Mouse (Mus musculus) spleen, postnatal 36 days (tissue): Measurements from ENCODE around the gene Acox3.

ENCODE experiments used
- DNase-seq, 2 experiments: peaks; one replicate each; pipeline ENCODE4 v3.0.0; 2022; ENCODE audit warnings: low spot score in 2 of 2, mixed read lengths in 1 of 2

The Acox3 gene

DNA sequence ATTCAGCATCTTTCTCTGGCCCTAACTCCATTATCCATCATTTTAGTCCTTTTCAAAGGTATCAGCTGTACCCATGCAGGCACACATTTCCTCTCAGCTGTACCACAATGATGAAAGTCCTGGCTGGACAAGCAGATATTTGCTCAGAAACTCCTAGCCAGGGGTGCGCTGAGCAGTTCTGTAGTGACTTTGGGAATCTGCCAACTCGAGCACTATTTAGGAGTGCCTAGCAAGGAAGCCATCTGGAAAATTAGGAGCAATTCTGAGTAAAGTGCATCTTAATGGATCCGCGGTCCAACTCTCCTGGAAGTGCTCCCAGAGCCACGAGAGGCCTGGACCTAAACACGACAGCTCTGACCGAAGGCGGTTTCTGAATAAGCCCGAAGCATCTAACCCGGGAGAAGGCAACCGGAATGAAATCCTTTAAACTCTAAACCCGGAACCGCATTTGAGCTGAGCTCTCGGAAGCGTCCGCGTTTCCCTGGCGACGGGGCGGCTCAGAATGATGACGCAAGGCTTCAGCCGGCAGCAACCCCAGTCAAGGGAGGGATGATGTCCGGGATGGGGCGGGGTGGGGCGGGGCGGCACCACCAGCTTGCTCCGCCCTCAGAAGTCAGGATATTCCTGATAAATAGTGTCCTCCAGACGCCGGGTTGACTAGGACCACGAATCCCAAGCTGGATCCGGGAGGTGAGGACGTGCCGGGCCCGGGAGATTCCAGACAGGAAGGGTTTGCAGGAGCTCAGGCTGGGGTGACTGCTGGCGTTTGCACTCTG lies at the start of gene Acox3:
Gene Acox3 (plus strand): TSS at position 596 of the 776 bp plus-strand sequence.
- peak; percentile 92 to 93 for DNase-seq

DNA sequence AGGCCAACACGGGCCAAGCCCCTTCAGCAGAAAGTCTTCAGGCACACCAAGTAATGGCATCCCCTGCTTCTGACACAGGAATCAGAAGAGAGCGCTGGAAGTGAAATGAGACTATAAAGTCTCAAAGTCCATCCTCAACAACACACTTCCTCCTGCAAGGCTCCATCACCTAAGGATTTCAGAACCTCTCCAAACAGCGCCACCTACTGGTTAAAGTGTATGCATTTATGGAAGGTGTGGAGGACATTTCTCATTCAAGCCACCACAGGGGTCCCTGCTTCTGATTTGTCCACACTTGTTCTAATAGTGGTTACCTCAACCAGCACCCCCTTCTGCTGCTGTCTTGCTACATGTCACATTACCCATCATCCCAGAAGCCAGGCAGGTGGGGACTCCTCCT lies 46.6 kb upstream of the Acox3 start:
- no peak for DNase-seq

DNA sequence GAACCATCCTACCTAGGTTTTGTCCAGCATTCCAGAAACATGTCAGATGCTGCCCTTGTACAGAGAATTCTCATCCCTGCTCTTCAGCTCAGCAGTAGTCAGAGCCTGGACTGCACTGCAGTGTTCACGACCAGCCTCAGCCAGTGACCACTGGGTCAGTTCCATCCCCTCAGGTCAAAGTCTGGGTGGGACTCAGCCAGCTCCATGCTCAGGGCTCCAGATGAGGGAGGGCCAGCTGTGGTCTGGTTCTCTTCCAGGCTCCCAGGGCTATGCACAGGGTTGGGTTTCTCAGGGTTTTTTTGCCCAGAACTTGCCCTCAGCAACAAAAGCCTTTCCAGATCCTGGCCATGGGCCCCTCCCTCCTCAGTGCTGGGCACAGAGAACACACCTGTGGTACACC lies 45.4 kb upstream of the Acox3 start:
- no peak for DNase-seq

DNA sequence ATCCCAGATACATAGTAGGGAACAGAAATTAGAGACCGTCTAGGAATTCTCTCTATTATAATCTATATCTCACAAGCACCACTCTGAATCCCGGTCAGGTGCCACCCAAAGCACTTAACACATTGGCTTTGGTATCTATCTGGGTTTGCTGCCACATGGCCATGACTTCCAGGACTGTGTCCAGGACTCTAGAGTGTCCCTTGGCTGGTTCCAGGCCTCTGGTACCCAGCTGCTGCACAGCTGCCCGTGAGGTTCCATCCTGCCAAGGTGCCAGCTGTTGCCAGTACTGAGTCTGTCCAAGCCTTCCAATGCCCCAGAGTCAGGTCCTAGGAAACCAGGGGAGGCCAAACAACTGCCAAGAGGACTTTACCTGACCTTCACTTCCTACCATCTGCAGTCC lies 44.8 kb upstream of the Acox3 start:
- no peak for DNase-seq

DNA sequence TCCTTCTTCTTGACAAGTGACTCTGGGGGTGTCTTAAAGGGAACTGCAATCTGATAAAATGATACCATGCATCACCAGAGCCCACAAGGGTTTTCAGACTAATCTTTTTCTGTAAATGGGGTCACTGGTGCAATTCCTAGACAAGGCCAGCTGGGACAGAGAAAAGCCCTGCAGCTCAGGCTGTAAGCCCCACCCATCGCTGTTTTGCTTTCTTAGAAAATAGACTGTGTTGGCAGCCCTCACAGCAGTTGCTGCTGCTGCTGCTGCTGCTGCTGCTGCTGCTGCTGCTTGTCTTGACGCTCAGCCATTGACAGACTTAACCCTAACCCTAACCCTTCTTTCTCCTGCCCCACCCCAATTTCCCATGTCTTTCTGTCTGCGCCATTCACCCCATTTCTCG lies 43.3 kb upstream of the Acox3 start:
- no peak for DNase-seq

DNA sequence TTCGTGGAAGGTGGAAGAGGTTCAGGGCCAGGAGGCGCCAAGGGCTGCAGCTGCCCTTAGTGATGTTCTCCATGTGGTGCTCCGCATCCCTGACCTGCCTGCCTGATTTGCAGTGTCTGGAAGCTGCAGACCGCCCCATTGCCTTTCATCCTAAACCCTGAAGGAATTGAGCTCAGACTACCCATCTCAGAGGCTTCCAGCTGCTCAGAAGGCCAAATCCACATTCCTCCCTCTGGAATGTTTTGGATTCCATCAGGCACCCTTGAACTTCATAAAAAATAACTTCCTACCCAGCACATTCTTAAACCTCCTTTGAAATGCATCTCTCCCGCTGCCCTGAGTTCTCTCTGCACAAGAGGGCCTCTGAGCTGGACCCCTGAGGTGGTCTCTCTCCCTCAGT lies 42.3 kb upstream of the Acox3 start:
- no peak for DNase-seq

DNA sequence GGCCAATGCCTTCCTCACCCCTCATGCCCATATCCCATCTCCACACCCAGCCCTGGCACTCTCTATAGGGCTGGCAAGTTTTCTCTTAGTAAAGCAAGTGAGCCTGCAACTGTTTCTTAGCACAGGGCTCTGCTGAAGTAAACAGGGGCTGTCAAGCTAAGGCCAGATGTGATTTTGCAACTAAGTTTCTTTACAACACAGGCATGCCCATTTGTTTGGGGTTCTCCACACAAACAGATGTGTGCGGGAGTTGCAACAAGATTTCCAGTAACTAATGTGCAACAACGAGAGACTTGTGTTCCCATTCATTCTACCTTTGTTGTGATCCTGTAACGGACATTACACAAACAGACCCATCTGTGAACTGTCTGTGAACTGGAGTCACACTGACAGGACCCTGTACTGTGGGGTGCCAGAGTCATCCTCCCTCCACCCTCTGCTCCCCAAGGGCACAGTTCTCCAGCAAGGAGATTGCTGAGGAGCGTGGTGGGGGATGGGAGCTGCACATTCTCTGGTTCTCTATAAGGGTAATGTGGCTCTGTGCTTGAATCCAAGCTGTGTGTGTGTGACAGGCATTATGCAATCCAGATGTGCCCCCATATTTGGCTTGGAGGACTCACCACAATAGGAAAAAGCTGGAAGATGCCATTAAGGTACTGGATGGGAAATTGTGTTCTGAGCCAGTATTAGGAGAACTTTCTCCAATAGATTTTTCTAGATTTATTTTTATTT lies 41.6 kb upstream of the Acox3 start:
- no peak for DNase-seq

DNA sequence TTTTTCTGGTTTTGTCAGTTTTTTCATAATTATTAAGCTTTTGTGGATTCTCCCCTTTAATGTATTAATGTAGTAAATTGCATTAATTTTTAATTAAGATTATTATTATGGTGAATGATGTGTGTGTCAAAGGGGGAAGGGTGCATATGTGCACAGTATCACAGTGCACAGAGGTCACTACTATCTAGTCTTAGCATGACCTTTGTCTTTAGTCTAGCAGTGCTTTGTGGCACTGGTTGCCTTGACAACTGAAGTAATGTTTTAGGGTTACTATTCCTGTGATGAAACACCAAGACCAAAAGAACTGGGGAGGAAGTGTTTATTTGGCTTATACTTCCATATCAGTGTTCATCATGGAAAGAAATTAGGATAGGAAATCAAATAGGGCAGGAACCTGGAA lies 36.7 kb upstream of the Acox3 start:
- no peak for DNase-seq

DNA sequence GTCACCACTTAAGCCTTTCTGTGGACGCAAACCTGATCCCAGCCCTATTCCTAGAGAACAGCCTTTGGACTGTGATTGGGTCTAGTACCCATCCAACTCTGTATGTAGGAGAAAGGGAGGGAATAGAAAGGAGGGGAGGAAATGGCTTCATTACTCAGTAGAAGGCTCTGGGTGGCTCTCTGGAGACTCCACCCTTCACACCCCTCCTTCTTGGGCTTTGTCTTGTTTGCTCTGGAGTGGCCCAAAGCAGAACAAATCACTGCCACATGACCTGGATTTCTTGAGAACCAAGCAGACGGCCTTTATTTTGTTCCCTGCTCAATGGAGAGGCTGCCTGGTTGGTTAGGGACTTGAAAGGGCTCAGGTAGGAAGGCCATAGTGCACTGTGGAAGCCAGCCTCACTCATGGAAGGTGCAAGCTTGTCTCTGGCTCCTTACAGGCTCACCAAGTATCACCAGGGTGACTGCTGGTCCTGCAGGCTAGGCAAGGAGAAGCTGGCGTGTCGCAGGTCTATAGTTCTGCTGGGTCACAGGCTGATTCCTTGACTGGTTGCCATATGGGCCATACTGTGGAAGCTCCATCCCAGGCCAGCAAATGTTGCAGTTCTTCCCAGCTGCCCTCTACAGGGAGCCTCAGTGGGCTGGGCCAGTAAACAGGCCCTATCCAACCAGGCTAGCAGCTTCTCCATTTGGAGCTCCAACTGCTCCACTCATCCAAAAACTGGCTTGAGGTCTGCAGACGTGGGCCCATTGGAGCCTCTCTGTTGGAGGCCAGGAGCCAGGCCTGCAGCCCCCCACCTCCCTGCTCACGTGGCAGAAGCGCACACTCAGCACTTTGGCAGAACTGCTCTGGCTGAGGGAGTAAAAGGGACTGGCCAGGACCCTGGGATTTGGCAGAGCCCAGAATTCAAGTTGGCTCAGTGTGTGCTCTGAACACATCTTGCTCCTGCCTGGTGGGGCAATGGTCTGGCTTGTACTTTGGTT lies 30.7 kb upstream of the Acox3 start:
- no peak for DNase-seq

DNA sequence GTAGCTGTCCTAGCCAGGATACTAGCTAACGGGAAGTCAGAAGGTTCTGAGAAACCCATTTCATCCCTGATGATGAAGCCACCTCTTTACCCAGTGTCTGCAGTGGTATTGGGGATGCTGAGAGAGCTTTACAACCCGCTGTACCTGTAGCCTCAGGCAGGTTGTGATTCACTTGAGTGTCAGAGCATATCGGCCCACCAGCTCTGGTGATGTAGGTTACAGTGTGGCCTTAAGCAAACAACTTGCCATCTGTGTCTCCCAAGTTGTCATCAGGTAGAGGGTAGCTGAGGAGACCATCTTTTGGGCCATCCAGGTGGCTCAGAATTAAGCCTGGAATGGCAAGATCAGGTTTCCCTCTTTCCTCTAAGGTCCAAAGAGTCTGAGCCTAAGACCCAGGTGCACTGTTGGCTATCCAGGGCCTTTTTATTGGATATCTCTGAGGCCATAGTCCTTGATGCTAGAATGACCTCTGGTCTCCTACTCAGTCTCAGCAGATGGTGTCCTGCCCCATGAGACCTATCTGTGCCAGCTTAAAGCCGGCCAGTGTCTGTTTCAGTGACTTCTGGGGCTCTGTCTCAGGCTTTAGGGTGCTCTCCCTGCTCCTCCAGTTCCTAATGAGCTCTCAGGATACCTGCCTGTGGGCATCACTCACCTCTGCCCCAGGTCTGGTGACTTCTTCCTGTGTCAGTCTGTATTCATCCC lies 29.9 kb upstream of the Acox3 start:
- no peak for DNase-seq

DNA sequence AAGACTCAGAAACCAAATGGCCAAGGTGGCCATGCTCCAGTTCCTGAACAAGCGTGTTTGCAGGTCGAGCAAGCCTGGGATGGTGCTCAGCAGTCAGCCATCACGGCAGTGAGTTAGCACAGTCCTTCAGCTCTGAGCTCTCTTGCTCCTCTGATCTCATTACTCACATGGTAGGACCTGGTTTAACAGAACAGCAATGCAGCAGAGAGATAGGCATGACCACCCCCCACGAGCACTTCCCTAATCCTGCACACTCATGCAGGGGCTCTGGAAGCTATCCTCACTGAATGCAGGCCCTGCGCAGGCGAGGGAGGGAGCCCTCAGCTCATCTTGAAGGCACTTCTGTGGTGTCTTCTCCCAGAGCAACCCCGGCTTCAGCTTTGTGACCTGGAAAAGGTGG lies 26.4 kb upstream of the Acox3 start:
- no peak for DNase-seq

DNA sequence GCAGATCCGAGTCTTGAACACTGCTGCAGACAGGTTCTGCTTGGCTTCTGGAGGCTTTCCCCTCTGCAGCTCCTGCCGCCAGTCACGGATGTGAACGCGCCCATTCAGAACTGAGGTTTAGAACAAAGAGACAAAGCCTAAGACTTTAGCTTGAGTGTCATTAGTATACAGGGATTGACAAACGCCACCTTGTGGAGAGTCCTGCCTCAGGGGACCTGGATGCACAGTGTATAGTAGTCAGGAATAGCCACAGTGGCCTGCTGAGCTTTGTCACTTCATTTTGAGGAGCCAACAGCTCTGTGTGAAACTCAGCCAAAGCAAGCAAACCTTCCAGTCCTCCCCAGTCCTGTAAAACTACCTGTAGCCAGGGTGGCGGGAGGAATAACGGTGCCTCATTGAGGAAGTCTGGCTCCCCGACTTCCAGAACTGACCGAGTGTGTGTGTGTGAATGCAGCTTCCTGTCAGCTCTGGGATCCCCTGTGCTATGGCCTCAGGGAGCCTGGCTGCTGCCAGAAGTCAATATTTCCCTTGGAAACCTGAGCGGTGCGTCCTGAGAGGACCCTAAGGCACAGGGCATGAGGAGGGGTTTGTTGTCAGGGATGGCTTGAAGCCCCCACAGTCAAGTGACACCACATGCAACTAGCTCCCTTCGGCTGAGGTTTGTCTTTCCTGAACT lies 24.8 kb upstream of the Acox3 start:
- no peak for DNase-seq

DNA sequence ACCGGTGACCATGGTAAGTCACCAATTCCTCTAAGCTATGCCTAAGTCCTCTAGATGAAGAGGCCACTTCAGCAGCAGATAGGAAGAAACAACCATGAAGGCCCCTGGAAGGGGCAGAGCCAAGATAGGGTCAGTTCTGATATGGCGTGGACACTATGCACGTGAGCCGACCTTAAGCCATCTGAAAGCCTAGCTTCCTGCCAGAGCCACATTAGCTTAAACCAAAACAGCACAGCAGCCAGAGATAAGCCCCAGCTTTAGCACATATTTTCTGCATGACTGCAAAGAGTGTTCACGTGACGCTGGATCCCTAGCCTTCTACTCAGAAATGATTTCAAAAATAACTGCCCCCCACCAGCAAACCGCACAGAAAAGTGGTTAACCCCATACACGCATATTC lies 23.4 kb upstream of the Acox3 start:
- DNase-seq: no peak

DNA sequence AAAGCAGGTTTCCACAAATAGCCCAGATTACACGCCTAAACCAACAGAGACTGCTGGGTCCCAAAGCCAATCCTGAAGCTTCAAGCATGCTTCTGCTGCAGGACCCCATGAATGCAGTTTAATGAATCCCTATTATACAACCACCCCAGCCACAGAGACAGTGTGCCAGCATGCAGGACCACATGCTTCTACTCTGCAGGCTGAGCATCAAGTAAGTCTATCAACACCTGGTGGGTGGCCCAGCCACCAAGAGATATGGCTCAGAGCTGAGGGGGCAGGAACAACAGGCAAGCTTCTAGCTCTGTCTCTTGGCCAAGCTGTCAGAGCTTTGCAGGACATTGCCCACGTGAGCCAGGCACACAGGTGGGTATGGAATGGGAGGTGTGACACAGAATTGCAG lies 20.2 kb upstream of the Acox3 start:
- DNase-seq: no peak

DNA sequence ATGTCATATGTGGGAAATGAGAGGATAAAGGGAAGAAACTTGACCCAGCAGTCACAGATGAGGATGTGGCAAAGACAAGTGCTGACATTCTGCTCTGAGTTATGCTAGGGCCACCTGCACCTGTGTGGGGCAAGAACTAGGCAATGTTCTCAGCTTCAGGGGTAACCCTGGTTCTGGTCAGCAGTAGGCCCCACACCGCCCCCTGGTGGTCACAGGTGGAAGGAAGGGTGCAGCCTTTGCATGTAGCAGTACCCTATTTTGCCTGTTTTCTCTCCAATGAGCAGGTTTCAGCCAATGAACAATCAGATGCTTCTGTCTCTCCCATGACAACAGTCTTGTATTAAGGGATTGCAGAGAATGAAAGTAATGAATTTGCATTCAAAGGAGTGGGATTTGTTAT lies 19.4 kb upstream of the Acox3 start:
- peak; percentile 34 to 40 for DNase-seq

DNA sequence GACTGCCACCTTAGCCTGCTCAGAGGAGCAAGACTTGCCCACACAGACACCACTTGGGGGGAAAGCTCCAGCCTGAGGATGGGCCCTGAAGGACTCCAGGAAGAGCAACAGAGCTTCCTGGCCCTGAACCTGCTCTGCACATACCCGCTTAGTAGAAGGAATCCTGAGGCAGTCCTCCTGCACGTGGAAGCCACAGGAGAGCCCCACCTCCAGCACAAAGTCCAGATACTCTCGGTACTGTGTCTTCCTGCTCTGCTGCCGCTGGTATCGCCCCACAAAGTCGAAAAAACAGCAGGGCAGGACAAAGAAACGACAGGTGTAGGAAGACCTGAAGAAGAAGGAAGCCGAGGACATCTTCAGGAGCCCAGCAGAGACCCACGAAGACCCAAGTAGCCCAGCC lies 17.6 kb upstream of the Acox3 start:
- no peak for DNase-seq

DNA sequence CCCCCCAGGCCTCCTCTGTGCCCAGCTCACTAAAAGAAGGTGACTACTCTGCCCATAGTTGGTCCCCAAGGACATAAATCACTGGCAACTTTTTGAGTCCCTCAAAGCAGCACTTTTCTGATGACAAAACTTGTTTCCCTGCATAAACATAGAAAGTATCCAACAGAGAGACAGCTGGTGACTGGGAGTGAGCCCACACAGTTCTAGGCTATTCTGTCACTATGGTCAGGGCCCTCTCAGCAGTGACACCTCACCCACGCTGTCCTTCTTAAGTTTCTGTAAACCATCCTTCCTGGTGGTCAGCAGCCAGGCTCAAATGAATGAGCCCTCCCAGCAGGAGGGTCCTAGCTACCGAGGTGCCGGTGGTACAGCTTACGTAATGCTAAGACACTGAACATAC lies 16.2 kb upstream of the Acox3 start:
- DNase-seq: no peak

DNA sequence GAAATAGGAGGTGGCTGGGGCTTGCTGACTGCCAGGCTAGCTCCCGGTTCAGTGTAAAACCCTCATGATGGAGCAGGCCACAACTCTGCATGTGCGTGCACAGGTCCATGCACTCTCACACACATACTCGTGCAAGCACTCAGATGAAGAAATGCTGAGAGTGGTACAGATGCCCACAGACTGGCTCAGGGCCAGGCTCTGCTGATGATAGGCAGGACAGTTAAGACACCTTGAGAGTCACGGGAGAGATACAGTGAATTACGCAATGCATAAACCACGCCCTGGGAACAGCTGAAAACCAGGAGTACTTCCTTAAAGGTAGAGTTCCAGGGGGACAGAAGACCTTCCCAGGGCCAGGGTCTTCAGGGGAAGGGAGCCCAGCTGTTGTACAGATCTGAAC lies 11.3 kb upstream of the Acox3 start:
- no peak for DNase-seq

DNA sequence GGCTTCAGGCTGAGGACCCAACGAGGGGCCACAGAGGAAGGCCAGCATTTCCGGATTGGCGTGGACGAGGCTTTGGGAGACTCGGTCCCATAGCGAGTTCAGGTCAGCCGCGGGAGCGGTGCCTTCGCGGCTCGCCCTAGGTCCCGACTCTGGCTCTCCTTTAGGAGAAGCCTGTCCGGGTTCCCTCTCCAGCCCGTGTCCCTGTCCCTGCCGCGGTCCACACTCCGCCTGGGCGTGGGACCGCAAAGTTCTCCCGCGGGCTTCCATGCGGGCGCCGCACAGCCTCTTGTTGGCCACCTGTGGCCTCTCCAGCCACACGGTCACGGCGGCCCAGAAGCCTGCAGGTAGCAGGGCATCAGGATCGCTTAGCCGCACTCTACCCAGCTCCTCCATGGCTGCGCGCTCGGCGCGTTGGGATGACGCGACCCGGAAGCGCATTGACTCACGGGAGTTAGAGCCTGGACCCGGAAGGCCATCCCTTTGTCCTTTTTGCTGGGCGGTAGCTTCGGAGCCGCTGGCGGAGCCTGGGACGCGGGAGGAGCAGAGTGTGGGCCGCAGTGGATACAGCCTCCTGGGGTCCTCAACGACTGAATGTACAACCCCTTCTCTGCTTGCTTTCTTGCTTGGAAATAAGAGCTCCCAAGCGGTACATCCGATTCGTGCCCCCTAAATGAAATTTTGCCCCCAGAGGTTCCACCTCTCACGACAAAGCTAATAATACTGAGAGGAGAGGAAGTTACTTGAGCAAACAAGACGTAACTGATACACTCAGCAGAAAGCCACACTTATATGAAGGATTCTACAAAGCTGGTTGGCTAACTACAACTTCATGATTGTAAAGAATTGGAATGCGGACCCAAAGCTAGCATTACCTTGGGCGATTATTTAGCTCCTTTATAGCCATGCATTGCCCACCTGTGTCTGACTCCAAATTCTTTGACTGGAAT lies 7.9 kb upstream of the Acox3 start, which contains the start of gene Trmt44:
Gene Trmt44 (minus strand): TSS at position 418 of the 947 bp plus-strand sequence.
- peak; percentile 88 for DNase-seq
